In genomic region chr4:117040791-117041190, GRCm38 (mm10) we compare ENCODE assay signal across 8 mouse cellular contexts. TPM values are rescaled to one million over a fixed set of nuclear protein-coding genes. Genes with fewer than 3 reads are reported as not detected.
DNase-seq lines count a peak whose midpoint lies in the region; ATAC-seq and TF ChIP-seq lines count a peak whose summit lies in the region.
"Had no signal": no experiment of that assay in that cellular context is flagged by ENCODE, and none has a peak within 500 bp of the region (broad histone marks: within the 10 kb centered on the region; RNA-seq: fewer than 3 reads in every experiment).

No protein-coding gene starts in this region.

- H3K4me1 ChIP-seq in embryonic facial prominence, embryonic 15.5 days = peaks cover 22% of the 10 kb centered on the region
- peaks cover 17% of the 10 kb centered on the region for H3K4me1 ChIP-seq in hindbrain, embryonic 16.5 days (ENCODE audit: control insufficient read depth, insufficient read depth, low read depth, low read length)
- peaks cover 23% of the 10 kb centered on the region for H3K4me1 ChIP-seq in neural tube, embryonic 15.5 days

- no peak overlapping the region for H3K9ac ChIP-seq in embryonic facial prominence, embryonic 15.5 days
- H3K9ac ChIP-seq in hindbrain, embryonic 16.5 days (ENCODE audit: low read depth, low read length) = no peak overlapping the region
- no peak overlapping the region for H3K9ac ChIP-seq in neural tube, embryonic 15.5 days (replicated peaks)

- intact Hi-C loops in left cerebral cortex, adult 2 months (cut with DNase I) = no loop called here

- no peak overlapping the region for H3K4me3 ChIP-seq in left cerebral cortex, adult 2 months
- H3K4me3 ChIP-seq in embryonic facial prominence, embryonic 15.5 days (replicated peaks) = no peak overlapping the region
- no peak overlapping the region for H3K4me3 ChIP-seq in hindbrain, embryonic 16.5 days (ENCODE audit: low read length)
- H3K4me3 ChIP-seq in neural tube, embryonic 15.5 days (replicated peaks) = no peak overlapping the region
- H3K4me3 ChIP-seq: erythroblast, embryonic 14.5 days had no signal

- no peaks in the 10 kb centered on the region for H3K27me3 ChIP-seq in embryonic facial prominence, embryonic 15.5 days
- no peaks in the 10 kb centered on the region for H3K27me3 ChIP-seq in hindbrain, embryonic 16.5 days (replicated peaks; ENCODE audit: control insufficient read depth, insufficient read depth, low read length)
- H3K27me3 ChIP-seq in neural tube, embryonic 15.5 days (replicated peaks) = no peaks in the 10 kb centered on the region

- H3K9me3 ChIP-seq in embryonic facial prominence, embryonic 15.5 days (replicated peaks) = no peaks in the 10 kb centered on the region
- no peaks in the 10 kb centered on the region for H3K9me3 ChIP-seq in hindbrain, embryonic 16.5 days (ENCODE audit: control insufficient read depth, low read length)
- H3K9me3 ChIP-seq in neural tube, embryonic 15.5 days (replicated peaks) = no peaks in the 10 kb centered on the region

- no peak for TF ChIP-seq CTCF in left cerebral cortex, adult 2 months (IDR thresholded peaks at IDR 0.05)

- peak overlapping the region; percentile 37; the same call in 1 of the 2 replicates for H3K27ac ChIP-seq in left cerebral cortex, adult 2 months
- H3K27ac ChIP-seq in embryonic facial prominence, embryonic 15.5 days (replicated peaks) = peak overlapping the region; percentile 84
- peak overlapping the region; percentile 81 for H3K27ac ChIP-seq in hindbrain, embryonic 16.5 days (ENCODE audit: low read depth, low read length)
- peak overlapping the region; percentile 79 for H3K27ac ChIP-seq in neural tube, embryonic 15.5 days (replicated peaks)

- no peak overlapping the region for H3K4me2 ChIP-seq in embryonic facial prominence, embryonic 15.5 days (replicated peaks)
- H3K4me2 ChIP-seq in hindbrain, embryonic 16.5 days (ENCODE audit: low read length) = no peak overlapping the region
- peak overlapping the region; percentile 19 for H3K4me2 ChIP-seq in neural tube, embryonic 15.5 days

- ATAC-seq in embryonic facial prominence, embryonic 15.5 days (ENCODE audit: insufficient number of reproducible peaks, low FRiP score, low TSS enrichment, low read depth) = no peak
- ATAC-seq in hindbrain, embryonic 16.5 days = peak; percentile 60
- ATAC-seq in neural tube, embryonic 15.5 days (ENCODE audit: low FRiP score) = no peak

- no peak for DNase-seq in left cerebral cortex, adult 2 months (ENCODE audit: extremely low spot score in 1 of 2, low spot score in 2 of 2)
- DNase-seq in left cerebral cortex, adult 8-10 months (ENCODE audit: low spot score in 2 of 2) = no peak
- no peak for DNase-seq in cerebellum, adult 8-10 months
- no peak for DNase-seq in gastrocnemius, adult 8-10 months (ENCODE audit: low spot score in 2 of 2)

- H3K36me3 ChIP-seq in embryonic facial prominence, embryonic 15.5 days = no peaks in the 10 kb centered on the region
- 0 out of 2 replicates have a peak, but pooled peaks cover 2% of the 10 kb centered on the region for H3K36me3 ChIP-seq in hindbrain, embryonic 16.5 days (ENCODE audit: control insufficient read depth, insufficient read depth, low read length)
- peaks cover 7% of the 10 kb centered on the region; the same call in 1 of the 2 replicates for H3K36me3 ChIP-seq in neural tube, embryonic 15.5 days

- 44% methylated on average over 1 of the region's 1 CpGs for WGBS in embryonic facial prominence, embryonic 15.5 days
- WGBS in hindbrain, embryonic 16.5 days = 17% methylated on average over 1 of the region's 1 CpGs
- WGBS in neural tube, embryonic 15.5 days = 13% methylated on average over 1 of the region's 1 CpGs

RNA-seq across cellular contexts. Expression of gene Eif2b3, which starts 21.6 kb away (rescaled TPM):
- total RNA-seq in left cerebral cortex, adult 2 months (2021) = 10 to 100 TPM; 14.8 to 21.3 TPM
- 10 to 100 TPM; 19.4 to 23.1 (median 22.5) TPM for total RNA-seq in left cerebral cortex, adult 8-10 months (2022)
- 40.4 and 41.3 TPM in 2 replicates for polyA plus RNA-seq in embryonic facial prominence, embryonic 15.5 days (2015; fragmentation: Nextera tagmentation; extraction: Ambion mirVana)
- polyA plus RNA-seq in hindbrain, embryonic 16.5 days (2015; fragmentation: Nextera tagmentation; extraction: Ambion mirVana) = 44.9 and 47.5 TPM in 2 replicates
- polyA plus RNA-seq in neural tube, embryonic 15.5 days (2015; fragmentation: Nextera tagmentation; extraction: Ambion mirVana) = 46.1 and 49.1 TPM in 2 replicates
- total RNA-seq in gastrocnemius, adult 8-10 months (2022) = 10 to 100 TPM; 18.3 to 24.1 (median 22.3) TPM

RNA-seq across cellular contexts. Expression of gene Hectd3, which starts 45.7 kb away (rescaled TPM):
- 10 to 100 TPM; 41.9 to 43.6 TPM for total RNA-seq in left cerebral cortex, adult 2 months (2021)
- 10 to 100 TPM; 40.3 to 60.2 (median 48.0) TPM for total RNA-seq in left cerebral cortex, adult 8-10 months (2022)
- 13.9 and 14.2 TPM in 2 replicates for polyA plus RNA-seq in embryonic facial prominence, embryonic 15.5 days (2015; fragmentation: Nextera tagmentation; extraction: Ambion mirVana)
- polyA plus RNA-seq in hindbrain, embryonic 16.5 days (2015; fragmentation: Nextera tagmentation; extraction: Ambion mirVana) = 22.0 and 23.9 TPM in 2 replicates
- polyA plus RNA-seq in neural tube, embryonic 15.5 days (2015; fragmentation: Nextera tagmentation; extraction: Ambion mirVana) = 22.4 and 24.9 TPM in 2 replicates
- total RNA-seq in gastrocnemius, adult 8-10 months (2022) = 10 to 100 TPM; 11.5 to 19.0 (median 14.5) TPM

RNA-seq across cellular contexts. Expression of gene Urod, which starts 46.6 kb away (rescaled TPM):
- 10 to 100 TPM; 62.2 to 65.5 TPM for total RNA-seq in left cerebral cortex, adult 2 months (2021)
- total RNA-seq in left cerebral cortex, adult 8-10 months (2022) = 10 to 100 TPM; 62.5 to 75.0 (median 67.2) TPM
- 87.8 and 97.3 TPM in 2 replicates for polyA plus RNA-seq in embryonic facial prominence, embryonic 15.5 days (2015; fragmentation: Nextera tagmentation; extraction: Ambion mirVana)
- 59.8 and 60.2 TPM in 2 replicates for polyA plus RNA-seq in hindbrain, embryonic 16.5 days (2015; fragmentation: Nextera tagmentation; extraction: Ambion mirVana)
- 57.2 and 62.7 TPM in 2 replicates for polyA plus RNA-seq in neural tube, embryonic 15.5 days (2015; fragmentation: Nextera tagmentation; extraction: Ambion mirVana)
- total RNA-seq in gastrocnemius, adult 8-10 months (2022) = 10 to 100 TPM; 63.0 to 69.1 (median 65.4) TPM

RNA-seq across cellular contexts. Expression of gene Ptch2, which starts 55.1 kb away (rescaled TPM):
- total RNA-seq in left cerebral cortex, adult 2 months (2021) = 1 to 10 TPM; 1.7 to 3.5 TPM
- total RNA-seq in left cerebral cortex, adult 8-10 months (2022) = 1 to 10 TPM; 1.4 to 3.0 (median 1.6) TPM
- polyA plus RNA-seq in embryonic facial prominence, embryonic 15.5 days (2015; fragmentation: Nextera tagmentation; extraction: Ambion mirVana) = 20.8 and 22.5 TPM in 2 replicates
- polyA plus RNA-seq in hindbrain, embryonic 16.5 days (2015; fragmentation: Nextera tagmentation; extraction: Ambion mirVana) = 7.8 and 9.6 TPM in 2 replicates
- polyA plus RNA-seq in neural tube, embryonic 15.5 days (2015; fragmentation: Nextera tagmentation; extraction: Ambion mirVana) = 6.9 and 7.1 TPM in 2 replicates
- total RNA-seq in gastrocnemius, adult 8-10 months (2022) = under 1 TPM; 0.22 to 0.76 (median 0.69) TPM
